8 mouse cellular contexts compared by ENCODE assay signal in genomic region chr14:33824421-33824874, GRCm38 (mm10).
A peak's percentile ranks its signal among the peaks of the same experiment; 100 is the strongest.
DNase-seq lines count a peak whose midpoint lies in the region; ATAC-seq and TF ChIP-seq lines count a peak whose summit lies in the region.

No protein-coding gene starts in this region.

- H3K36me3 ChIP-seq in intestine, embryonic 14.5 days (ENCODE audit: control insufficient read depth, insufficient read depth, low read length), result no peaks in the 10 kb centered on the region
- H3K36me3 ChIP-seq in intestine, postnatal 0 days (ENCODE audit: control insufficient read depth, insufficient read depth), result no peaks in the 10 kb centered on the region
- no peaks in the 10 kb centered on the region for H3K36me3 ChIP-seq in embryonic facial prominence, embryonic 11.5 days (replicated peaks; ENCODE audit: control insufficient read depth, insufficient read depth, low read depth, low read length)
- H3K36me3 ChIP-seq in hindbrain, embryonic 14.5 days (replicated peaks; ENCODE audit: control insufficient read depth, insufficient read depth), result no peaks in the 10 kb centered on the region
- no peaks in the 10 kb centered on the region for H3K36me3 ChIP-seq in limb, embryonic 15.5 days

- intact Hi-C loops in gastrocnemius, adult 2 months (cut with DNase I), result no loop called here

- no peak for DNase-seq in intestine, embryonic 14.5 days (ENCODE audit: low spot score)
- DNase-seq in embryonic facial prominence, embryonic 11.5 days (ENCODE audit: low spot score), result peak; percentile 46
- peak; percentile 29 for DNase-seq in hindbrain, embryonic 14.5 days (ENCODE audit: low spot score)
- DNase-seq in thymus, postnatal 25 days, result no peak
- no peak for DNase-seq in gastrocnemius, adult 2 months

- H3K9ac ChIP-seq in intestine, embryonic 14.5 days (ENCODE audit: low read length), result no peak overlapping the region
- no peak overlapping the region for H3K9ac ChIP-seq in intestine, postnatal 0 days (ENCODE audit: low read depth, low read length)
- no peak overlapping the region; the same call in 1 of the 2 replicates for H3K9ac ChIP-seq in embryonic facial prominence, embryonic 11.5 days (replicated peaks; ENCODE audit: low read length)
- no peak overlapping the region for H3K9ac ChIP-seq in hindbrain, embryonic 14.5 days
- no peak overlapping the region for H3K9ac ChIP-seq in limb, embryonic 15.5 days

- H3K4me1 ChIP-seq in intestine, embryonic 14.5 days (replicated peaks; ENCODE audit: control insufficient read depth, insufficient read depth, low read length), result peaks cover 7% of the 10 kb centered on the region; the same call in 1 of the 2 replicates
- no peaks in the 10 kb centered on the region for H3K4me1 ChIP-seq in intestine, postnatal 0 days (replicated peaks; ENCODE audit: control insufficient read depth, insufficient read depth, low read length)
- no peaks in the 10 kb centered on the region for H3K4me1 ChIP-seq in embryonic facial prominence, embryonic 11.5 days (ENCODE audit: control insufficient read depth, insufficient read depth, low read length)
- H3K4me1 ChIP-seq in hindbrain, embryonic 14.5 days (replicated peaks; ENCODE audit: control insufficient read depth, insufficient read depth, low read length), result no peaks in the 10 kb centered on the region; the same call in 1 of the 2 replicates
- peaks cover 42% of the 10 kb centered on the region for H3K4me1 ChIP-seq in limb, embryonic 15.5 days

- H3K27ac ChIP-seq in intestine, embryonic 14.5 days (ENCODE audit: low read depth), result peak overlapping the region; percentile 36; the same call in 1 of the 2 replicates
- no peak overlapping the region for H3K27ac ChIP-seq in intestine, postnatal 0 days (ENCODE audit: low read depth, low read length)
- no peak overlapping the region for H3K27ac ChIP-seq in embryonic facial prominence, embryonic 11.5 days (replicated peaks; ENCODE audit: low read depth, low read length)
- H3K27ac ChIP-seq in hindbrain, embryonic 14.5 days, result 0 out of 2 replicates have a peak overlapping the region, but pooled peaks have one; percentile 18
- H3K27ac ChIP-seq in limb, embryonic 15.5 days, result peak overlapping the region; percentile 79
- no peak overlapping the region for H3K27ac ChIP-seq in gastrocnemius, adult 2 months

- H3K4me3 ChIP-seq in intestine, embryonic 14.5 days (ENCODE audit: low read depth, low read length), result no peak overlapping the region
- H3K4me3 ChIP-seq in intestine, postnatal 0 days (ENCODE audit: low read depth, low read length), result no peak overlapping the region
- no peak overlapping the region for H3K4me3 ChIP-seq in embryonic facial prominence, embryonic 11.5 days (ENCODE audit: low read depth, low read length)
- no peak overlapping the region for H3K4me3 ChIP-seq in hindbrain, embryonic 14.5 days (replicated peaks; ENCODE audit: low read length)
- no peak overlapping the region for H3K4me3 ChIP-seq in limb, embryonic 15.5 days
- H3K4me3 ChIP-seq in gastrocnemius, adult 2 months, result no peak overlapping the region

- TF ChIP-seq CTCF in intestine, postnatal 0 days (IDR thresholded peaks at IDR 0.05; ENCODE audit: low read depth), result no peak
- no peak for TF ChIP-seq CTCF in gastrocnemius, adult 2 months (IDR thresholded peaks at IDR 0.05)

- no peaks in the 10 kb centered on the region for H3K9me3 ChIP-seq in intestine, embryonic 14.5 days (ENCODE audit: control insufficient read depth, low read length)
- H3K9me3 ChIP-seq in intestine, postnatal 0 days (ENCODE audit: control insufficient read depth), result no peaks in the 10 kb centered on the region
- H3K9me3 ChIP-seq in embryonic facial prominence, embryonic 11.5 days (replicated peaks; ENCODE audit: control insufficient read depth, low read length), result no peaks in the 10 kb centered on the region
- no peaks in the 10 kb centered on the region for H3K9me3 ChIP-seq in hindbrain, embryonic 14.5 days (ENCODE audit: control insufficient read depth, low read length)
- H3K9me3 ChIP-seq in limb, embryonic 15.5 days, result no peaks in the 10 kb centered on the region

- H3K27me3 ChIP-seq in intestine, embryonic 14.5 days (replicated peaks; ENCODE audit: control insufficient read depth, insufficient read depth, low read length), result no peaks in the 10 kb centered on the region
- H3K27me3 ChIP-seq in intestine, postnatal 0 days (replicated peaks; ENCODE audit: control insufficient read depth, insufficient read depth, low read length), result no peaks in the 10 kb centered on the region
- no peaks in the 10 kb centered on the region for H3K27me3 ChIP-seq in embryonic facial prominence, embryonic 11.5 days (ENCODE audit: control insufficient read depth, insufficient read depth, low read length)
- H3K27me3 ChIP-seq in hindbrain, embryonic 14.5 days (ENCODE audit: control insufficient read depth, insufficient read depth, low read length), result 0 out of 2 replicates have a peak, but pooled peaks cover 4% of the 10 kb centered on the region
- H3K27me3 ChIP-seq in limb, embryonic 15.5 days, result no peaks in the 10 kb centered on the region

- no peak overlapping the region for H3K4me2 ChIP-seq in intestine, embryonic 14.5 days (ENCODE audit: low read length)
- no peak overlapping the region for H3K4me2 ChIP-seq in intestine, postnatal 0 days (replicated peaks; ENCODE audit: low read depth)
- H3K4me2 ChIP-seq in embryonic facial prominence, embryonic 11.5 days (ENCODE audit: low read depth, low read length), result no peak overlapping the region
- no peak overlapping the region for H3K4me2 ChIP-seq in hindbrain, embryonic 14.5 days (replicated peaks)
- peak overlapping the region; percentile 14; the same call in 1 of the 2 replicates for H3K4me2 ChIP-seq in limb, embryonic 15.5 days

- WGBS in intestine, embryonic 14.5 days, result 33% methylated on average over 11 of the region's 11 CpGs
- 42% methylated on average over 11 of the region's 11 CpGs for WGBS in intestine, postnatal 0 days
- 16% methylated on average over 11 of the region's 11 CpGs for WGBS in embryonic facial prominence, embryonic 11.5 days
- WGBS in hindbrain, embryonic 14.5 days, result 27% methylated on average over 11 of the region's 11 CpGs
- 28% methylated on average over 11 of the region's 11 CpGs for WGBS in limb, embryonic 15.5 days

- no peak for ATAC-seq in intestine, embryonic 14.5 days (replicated peaks; ENCODE audit: low FRiP score, low TSS enrichment, low read depth)
- ATAC-seq in intestine, postnatal 0 days, result no peak
- ATAC-seq in embryonic facial prominence, embryonic 11.5 days (replicated peaks; ENCODE audit: insufficient number of reproducible peaks, low FRiP score, low TSS enrichment, low read depth), result peak; percentile 72; the same call in 1 of the 2 replicates
- ATAC-seq in hindbrain, embryonic 14.5 days (ENCODE audit: low FRiP score), result peak; percentile 59; the same call in 1 of the 2 replicates
- peak; percentile 83 for ATAC-seq in limb, embryonic 15.5 days (ENCODE audit: insufficient number of reproducible peaks, low FRiP score, low TSS enrichment, low read depth)
- no peak for ATAC-seq in monocyte, adult 5-6 weeks (replicated peaks; ENCODE audit: insufficient number of reproducible peaks, low FRiP score, low TSS enrichment, poor library complexity, severe bottlenecking)

Comparison
In these comparisons a context has a peak if more than half of its experiments do, and no peak if none do; other contexts are left out.
1. H3K27ac ChIP-seq: peak in intestine, embryonic 14.5 days (single experiment), hindbrain, embryonic 14.5 days (single experiment) and limb, embryonic 15.5 days (single experiment); none in intestine, postnatal 0 days (single experiment), embryonic facial prominence, embryonic 11.5 days (single experiment) and gastrocnemius, adult 2 months (single experiment).
2. ATAC-seq: peak in embryonic facial prominence, embryonic 11.5 days (single experiment), hindbrain, embryonic 14.5 days (single experiment) and limb, embryonic 15.5 days (single experiment); none in intestine, embryonic 14.5 days (single experiment), intestine, postnatal 0 days (single experiment) and monocyte, adult 5-6 weeks (single experiment).
3. DNase-seq: peak in embryonic facial prominence, embryonic 11.5 days (single experiment) and hindbrain, embryonic 14.5 days (single experiment); none in intestine, embryonic 14.5 days (single experiment), thymus, postnatal 25 days (single experiment) and gastrocnemius, adult 2 months (single experiment).